Comparison of ENCODE assay signal across 25 mouse cellular contexts in genomic region chr13:111876404-111876803, GRCm38 (mm10).
"Had no signal": no experiment of that assay in that cellular context is flagged by ENCODE, and none has a peak within 500 bp of the region (broad histone marks: within the 10 kb centered on the region; RNA-seq: fewer than 3 reads in every experiment).

No protein-coding gene starts in this region.

- H3K36me3 ChIP-seq: heart, embryonic 13.5 days; heart, embryonic 15.5 days; hindbrain, embryonic 13.5 days; hindbrain, embryonic 15.5 days; intestine, embryonic 15.5 days; kidney, embryonic 15.5 days; limb, embryonic 13.5 days; limb, embryonic 15.5 days had no signal

- ATAC-seq: forebrain, postnatal 0 days; hindbrain, postnatal 0 days; intestine, embryonic 15.5 days had no signal

- H3K27ac ChIP-seq: heart, adult 2 months; heart, embryonic 13.5 days; heart, embryonic 15.5 days; hindbrain, embryonic 13.5 days; hindbrain, embryonic 15.5 days; hindbrain, postnatal 0 days; intestine, embryonic 15.5 days; kidney, embryonic 15.5 days; kidney, postnatal 0 days; limb, embryonic 13.5 days; limb, embryonic 15.5 days had no signal

- H3K4me3 ChIP-seq: heart, adult 2 months; heart, embryonic 13.5 days; heart, embryonic 15.5 days; hindbrain, embryonic 13.5 days; hindbrain, embryonic 15.5 days; intestine, embryonic 15.5 days; kidney, embryonic 15.5 days; limb, embryonic 13.5 days; limb, embryonic 15.5 days had no signal

- H3K9me3 ChIP-seq: heart, embryonic 13.5 days; heart, embryonic 15.5 days; hindbrain, embryonic 13.5 days; hindbrain, embryonic 15.5 days; intestine, embryonic 15.5 days; kidney, embryonic 15.5 days had no signal

- H3K4me2 ChIP-seq: heart, embryonic 11.5 days; heart, embryonic 13.5 days; heart, embryonic 15.5 days; hindbrain, embryonic 13.5 days; hindbrain, embryonic 15.5 days; intestine, embryonic 15.5 days; kidney, embryonic 15.5 days; limb, embryonic 13.5 days; limb, embryonic 15.5 days had no signal

- H3K27me3 ChIP-seq: heart, embryonic 13.5 days; heart, embryonic 15.5 days; hindbrain, embryonic 13.5 days; hindbrain, embryonic 15.5 days; intestine, embryonic 15.5 days; kidney, embryonic 15.5 days; limb, embryonic 13.5 days; limb, embryonic 15.5 days had no signal

- H3K9ac ChIP-seq: forebrain, postnatal 0 days; heart, embryonic 13.5 days; heart, embryonic 15.5 days; hindbrain, embryonic 13.5 days; hindbrain, embryonic 15.5 days; intestine, embryonic 15.5 days; kidney, embryonic 15.5 days; limb, embryonic 13.5 days; limb, embryonic 15.5 days had no signal

- DNase-seq: forebrain, postnatal 0 days; gastrocnemius, postnatal 14 days; gastrocnemius, postnatal 36 days; heart, adult 2 months; heart, postnatal 14 days; heart, postnatal 36 days; kidney, adult 11 months; kidney, adult 2 months; kidney, adult 9 months; kidney, postnatal 14 days; kidney, postnatal 36 days; layer of hippocampus, adult 9-11 months; layer of hippocampus, postnatal 36 days; left cerebral cortex, postnatal 4 days had no signal

- H3K4me1 ChIP-seq: heart, embryonic 13.5 days; heart, embryonic 15.5 days; hindbrain, embryonic 13.5 days; hindbrain, embryonic 15.5 days; intestine, embryonic 15.5 days; kidney, embryonic 15.5 days; limb, embryonic 13.5 days; limb, embryonic 15.5 days had no signal
